Mouse (Mus musculus): Measurements from ENCODE around the gene Pip5kl1. TPM values are rescaled to one million over a fixed set of nuclear protein-coding genes. Genes with fewer than 3 reads are reported as not detected.

Pip5kl1 gene
- polyA plus RNA-seq, 1 experiment from 2014 or later, result 1.8 TPM

DNA sequence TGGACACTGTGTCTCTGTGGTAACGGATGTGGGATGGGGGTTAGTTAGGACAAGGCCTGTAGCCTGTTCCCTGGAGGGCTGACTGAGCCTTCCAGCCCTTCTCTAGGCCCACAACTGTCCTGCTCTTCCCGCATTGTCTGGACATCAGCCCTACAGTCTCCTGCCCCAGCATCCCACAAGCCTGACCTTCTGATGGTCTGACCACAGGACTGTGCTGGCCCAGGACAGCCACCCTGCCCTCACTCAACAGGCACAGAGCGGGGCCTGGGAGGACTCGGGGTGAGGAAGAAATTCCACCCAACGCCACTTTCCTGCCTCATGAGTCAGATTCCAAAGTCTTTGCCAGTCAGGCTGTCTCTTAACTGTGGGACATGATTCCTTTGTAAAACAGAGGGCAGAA, 23.1 kb downstream of the Pip5kl1 start:
- WGBS, result 90% methylated on average over 5 of the region's 5 CpGs
- H3K27ac ChIP-seq, result no peak overlapping the region

GRCm38 (mm10) chr2:32598506-32598905, 23.9 kb downstream of the Pip5kl1 start:
- H3K36me3 ChIP-seq (replicated peaks), result peaks cover 19% of the 10 kb centered on the region
- no peak overlapping the region for H3K4me3 ChIP-seq
- WGBS, result 88% methylated on average over 8 of the region's 8 CpGs
- DNase-seq (ENCODE audit: extremely low spot score, low spot score), result no peak
- no peak overlapping the region for H3K27ac ChIP-seq
- no peaks in the 10 kb centered on the region for H3K9me3 ChIP-seq
- no peaks in the 10 kb centered on the region for H3K27me3 ChIP-seq (ENCODE audit: poor library complexity, severe bottlenecking)
- H3K4me1 ChIP-seq, result peaks cover 16% of the 10 kb centered on the region

More for the DNA sequence above, 23.1 kb downstream of the Pip5kl1 start:
- Histone ChIP-seq H3K36me3 (replicated peaks) (peaks cover 19% of the 10 kb centered on the region), H3K4me3 (no peak overlapping the region), H3K9me3 (no peaks in the 10 kb centered on the region), H3K27me3 (ENCODE audit: poor library complexity, severe bottlenecking) (no peaks in the 10 kb centered on the region), H3K4me1 (peaks cover 16% of the 10 kb centered on the region)
- no peak for DNase-seq (ENCODE audit: extremely low spot score, low spot score)

- no peaks in the 10 kb centered on the region for H3K9me3 ChIP-seq
- H3K36me3 ChIP-seq (replicated peaks), result peaks cover 17% of the 10 kb centered on the region
- WGBS, result 97% methylated on average over 3 of the region's 3 CpGs
- no peaks in the 10 kb centered on the region for H3K27me3 ChIP-seq (ENCODE audit: poor library complexity, severe bottlenecking)
- H3K4me3 ChIP-seq, result no peak within 1 kb of the TSS
- peaks cover 16% of the 10 kb centered on the region for H3K4me1 ChIP-seq
- DNase-seq (ENCODE audit: extremely low spot score, low spot score), result no peak
- no peak within 1 kb of the TSS for H3K27ac ChIP-seq
These were observed 24.8 kb downstream of the Pip5kl1 start, which contains the start of gene St6galnac6 for GRCm38 (mm10) chr2:32599409-32599808. St6galnac6 (plus strand) TSS chr2:32599709.

- 41% methylated on average over 8 of the region's 8 CpGs for WGBS
- Histone ChIP-seq H3K4me1 (peaks cover 18% of the 10 kb centered on the region), H3K9me3 (no peaks in the 10 kb centered on the region), H3K27me3 (ENCODE audit: poor library complexity, severe bottlenecking) (no peaks in the 10 kb centered on the region), H3K27ac (peak overlapping the region; percentile 58; the same call in 1 of the 2 replicates), H3K4me3 (no peak overlapping the region), H3K36me3 (replicated peaks) (peaks cover 11% of the 10 kb centered on the region)
- no peak for DNase-seq (ENCODE audit: extremely low spot score, low spot score)
These were observed 26.9 kb downstream of the Pip5kl1 start for GRCm38 (mm10) chr2:32601417-32602065.

DNA sequence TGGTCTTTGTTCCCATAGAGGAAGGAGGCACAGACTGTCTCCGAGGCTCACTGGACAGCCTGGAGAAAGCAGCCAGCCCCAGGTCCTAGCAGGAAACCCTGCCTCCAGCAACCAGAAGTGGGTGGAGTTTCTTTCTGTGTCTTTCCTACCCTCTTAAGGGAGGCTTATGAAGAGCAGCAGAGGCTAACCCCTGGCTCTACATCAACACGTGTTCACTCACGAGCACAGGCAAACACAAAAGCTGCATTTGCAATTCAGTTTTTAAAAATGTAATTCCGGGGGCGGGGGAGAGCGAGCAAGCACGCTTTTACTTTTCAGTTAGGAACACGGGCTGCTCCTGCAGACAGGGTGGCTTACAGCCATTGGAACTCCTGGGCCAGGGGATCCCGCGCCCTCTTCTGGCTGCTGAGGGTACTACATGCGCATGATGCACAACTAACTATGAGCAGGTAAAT, 28.0 kb downstream of the Pip5kl1 start:
- Histone ChIP-seq H3K4me3 (peak overlapping the region; percentile 49), H3K4me1 (peaks cover 29% of the 10 kb centered on the region), H3K27me3 (ENCODE audit: poor library complexity, severe bottlenecking) (peaks cover 5% of the 10 kb centered on the region), H3K27ac (peak overlapping the region; percentile 76), H3K36me3 (replicated peaks) (peaks cover 2% of the 10 kb centered on the region), H3K9me3 (no peaks in the 10 kb centered on the region)
- WGBS, result under 1% methylated on average over 11 of the region's 11 CpGs
- peak; percentile 91 for DNase-seq (ENCODE audit: extremely low spot score, low spot score)

- H3K4me3 ChIP-seq, result no peak overlapping the region
- 52% methylated on average over 10 of the region's 10 CpGs for WGBS
- H3K9me3 ChIP-seq, result no peaks in the 10 kb centered on the region
- H3K36me3 ChIP-seq (replicated peaks), result no peaks in the 10 kb centered on the region
- no peak for DNase-seq (ENCODE audit: extremely low spot score, low spot score)
- H3K27me3 ChIP-seq (ENCODE audit: poor library complexity, severe bottlenecking), result peaks cover 21% of the 10 kb centered on the region
- no peak overlapping the region for H3K27ac ChIP-seq
- peaks cover 47% of the 10 kb centered on the region for H3K4me1 ChIP-seq
These were observed 30.0 kb downstream of the Pip5kl1 start for GRCm38 (mm10) chr2:32604631-32605030.

DNA sequence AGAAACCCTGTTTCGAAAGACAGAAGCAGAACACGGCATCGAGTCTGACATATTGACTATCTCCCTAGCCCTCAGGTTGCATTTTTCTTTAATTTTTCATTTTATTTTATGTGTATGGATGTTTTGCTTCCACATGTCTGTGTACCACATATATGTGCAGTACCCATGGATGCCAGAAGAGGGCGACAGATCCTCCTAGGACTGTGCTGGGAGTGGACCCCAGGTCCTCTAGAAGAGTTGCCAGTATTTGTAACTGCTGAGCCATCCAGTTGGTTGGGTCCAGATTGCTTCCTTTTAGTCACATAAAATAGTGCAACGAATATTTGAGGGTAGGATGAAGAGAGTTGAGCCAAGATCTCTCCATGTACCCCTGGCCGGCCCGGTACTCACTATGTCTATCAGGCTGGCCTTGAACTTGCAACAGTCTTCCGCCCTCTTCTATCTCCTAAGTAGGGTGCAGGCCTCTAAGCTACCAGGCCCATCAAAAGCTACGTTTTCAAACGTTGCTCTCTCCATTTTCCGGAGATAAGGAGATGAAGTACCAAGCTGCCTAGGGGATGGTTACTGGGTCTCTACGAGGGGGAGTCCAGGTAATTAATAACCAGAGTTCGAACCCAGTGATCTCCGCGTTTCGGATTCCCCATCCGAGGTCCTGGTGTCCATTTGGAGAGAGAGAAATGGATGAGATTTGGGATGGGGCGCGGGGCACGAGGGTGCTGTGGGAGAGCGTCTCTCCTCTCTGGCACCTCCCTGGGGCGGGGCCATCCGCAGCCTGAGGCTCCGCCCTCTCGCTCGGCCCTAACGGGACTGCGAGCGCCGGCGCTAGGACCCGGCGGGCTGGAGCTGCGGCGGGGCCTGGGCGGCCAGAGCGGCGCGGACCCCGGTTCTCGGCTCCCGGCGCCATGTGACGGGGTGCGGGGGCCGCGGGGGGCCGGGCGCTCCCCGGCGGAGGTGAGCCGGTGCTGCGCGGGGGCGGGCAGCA, 31.9 kb downstream of the Pip5kl1 start:
- peak overlapping the region; percentile 76 for H3K4me3 ChIP-seq
- H3K27ac ChIP-seq, result peak overlapping the region; percentile 89
- WGBS, result 11% methylated on average over 54 of the region's 55 CpGs
- peaks cover 61% of the 10 kb centered on the region for H3K4me1 ChIP-seq
- peak; percentile 77 for DNase-seq (ENCODE audit: extremely low spot score, low spot score)
- no peaks in the 10 kb centered on the region for H3K36me3 ChIP-seq (replicated peaks)
- H3K27me3 ChIP-seq (ENCODE audit: poor library complexity, severe bottlenecking), result peaks cover 21% of the 10 kb centered on the region
- H3K9me3 ChIP-seq, result no peaks in the 10 kb centered on the region

DNA sequence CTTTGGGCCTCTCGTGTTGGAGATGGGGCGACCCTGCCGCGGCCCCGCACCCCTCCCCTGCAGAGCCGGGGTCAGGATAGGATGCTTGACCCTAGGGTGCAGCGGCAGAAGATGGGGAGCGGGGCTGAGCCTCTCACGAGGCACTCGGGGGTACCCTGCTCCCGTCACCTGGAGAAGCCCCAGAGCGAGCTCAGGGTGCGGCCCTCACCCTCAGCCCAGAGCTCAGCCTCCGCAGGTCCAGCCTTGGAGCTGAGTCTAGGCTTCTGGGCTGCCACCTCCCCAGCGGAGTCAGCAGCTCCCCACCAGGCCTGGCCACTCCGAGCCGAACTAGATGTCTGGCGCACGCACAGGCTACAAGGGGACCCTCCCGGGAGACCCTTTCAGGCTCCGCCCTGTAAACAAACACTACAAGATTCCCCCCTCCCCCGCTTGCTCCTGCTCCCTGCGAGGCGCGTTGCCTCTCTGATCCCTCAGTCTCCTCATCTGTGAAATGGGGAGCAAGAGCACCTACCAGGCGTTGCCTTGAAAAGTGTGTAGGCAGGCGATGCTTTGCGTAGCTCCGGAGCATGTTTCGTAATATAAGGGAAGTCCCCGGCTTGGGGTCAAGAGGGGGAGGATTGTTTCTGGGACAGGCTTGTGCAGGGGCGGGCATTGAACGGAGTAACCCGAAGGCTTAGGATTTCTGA, 32.8 kb downstream of the Pip5kl1 start:
- peaks cover 21% of the 10 kb centered on the region for H3K27me3 ChIP-seq (ENCODE audit: poor library complexity, severe bottlenecking)
- no peaks in the 10 kb centered on the region for H3K9me3 ChIP-seq
- peaks cover 60% of the 10 kb centered on the region for H3K4me1 ChIP-seq
- 7% methylated on average over 33 of the region's 34 CpGs for WGBS
- peaks cover 5% of the 10 kb centered on the region; the same call in 1 of the 2 replicates for H3K36me3 ChIP-seq (replicated peaks)
- H3K4me3 ChIP-seq, result peak overlapping the region; percentile 76
- peak; percentile 59 for DNase-seq (ENCODE audit: extremely low spot score, low spot score)
- peak overlapping the region; percentile 89 for H3K27ac ChIP-seq

DNA sequence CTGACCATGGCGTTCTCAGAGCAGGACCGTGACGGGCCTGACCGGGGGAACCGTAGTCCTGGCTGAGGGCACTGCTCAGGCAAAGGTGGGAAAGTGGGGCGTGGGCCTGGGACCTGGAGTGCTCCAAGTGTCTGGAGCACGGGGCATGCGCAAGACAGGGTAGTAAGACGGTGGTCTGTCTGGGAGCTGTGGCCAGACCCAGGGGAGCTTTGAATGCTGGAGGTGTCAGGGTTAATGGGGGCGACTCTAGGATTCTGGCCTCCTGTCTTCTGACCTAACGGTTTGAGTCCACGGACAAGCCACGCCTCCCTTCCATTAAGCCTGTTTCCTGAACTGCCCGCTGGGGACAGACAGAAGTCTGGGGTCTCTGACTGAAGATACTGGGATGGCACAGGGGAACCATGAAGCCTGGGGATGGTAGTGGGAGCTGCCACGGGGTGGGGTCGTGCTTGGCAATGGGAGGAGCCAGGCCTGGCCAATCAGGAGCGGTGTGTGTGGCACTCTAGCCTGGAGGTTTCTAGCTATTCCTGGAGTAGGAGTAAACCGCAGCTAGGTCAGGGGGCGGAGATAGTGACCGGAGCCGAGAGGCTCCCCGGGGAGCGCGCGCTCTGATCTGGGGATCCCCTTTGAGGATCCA, 33.7 kb downstream of the Pip5kl1 start:
- DNase-seq (ENCODE audit: extremely low spot score, low spot score), result peak; percentile 68
- peaks cover 21% of the 10 kb centered on the region for H3K27me3 ChIP-seq (ENCODE audit: poor library complexity, severe bottlenecking)
- peaks cover 57% of the 10 kb centered on the region for H3K4me1 ChIP-seq
- peaks cover 13% of the 10 kb centered on the region for H3K36me3 ChIP-seq (replicated peaks)
- H3K27ac ChIP-seq, result peak overlapping the region; percentile 57
- peak overlapping the region; percentile 76 for H3K4me3 ChIP-seq
- H3K9me3 ChIP-seq, result no peaks in the 10 kb centered on the region
- 9% methylated on average over 25 of the region's 25 CpGs for WGBS

DNA sequence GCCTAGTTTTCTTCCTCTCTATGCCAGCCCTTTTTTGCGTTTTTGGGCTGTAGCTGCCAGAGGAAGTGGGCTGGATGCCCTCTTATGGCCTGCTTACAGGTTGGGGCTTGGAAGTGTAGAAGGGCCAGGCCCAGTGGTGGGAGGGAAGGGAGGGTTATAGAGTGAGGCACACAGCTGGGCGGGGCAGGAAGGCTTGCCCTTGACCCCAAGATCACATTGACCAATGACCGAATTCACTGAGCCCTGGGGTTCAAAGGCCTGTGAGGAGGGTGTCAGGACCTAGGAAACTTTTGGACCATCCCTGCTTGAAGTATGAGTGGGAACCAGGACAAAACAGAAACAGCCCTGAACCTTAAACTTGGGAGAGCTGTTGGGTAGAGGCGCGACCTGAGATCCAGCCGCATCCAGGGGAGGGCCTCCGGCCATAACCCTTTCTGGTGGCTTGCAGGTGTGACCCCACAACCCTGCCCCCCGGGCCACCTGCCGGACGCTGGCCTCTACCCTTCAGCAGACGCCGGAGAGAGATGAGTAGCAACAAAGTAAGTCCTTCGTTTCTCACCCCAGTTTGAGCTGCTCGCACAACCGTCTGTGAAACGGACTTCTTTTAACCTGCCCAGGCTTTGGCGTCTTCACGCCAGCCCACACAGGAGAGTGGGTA, 34.3 kb downstream of the Pip5kl1 start:
- 39% methylated on average over 18 of the region's 18 CpGs for WGBS
- Histone ChIP-seq H3K4me3 (peak overlapping the region; percentile 76), H3K9me3 (no peaks in the 10 kb centered on the region), H3K4me1 (peaks cover 57% of the 10 kb centered on the region), H3K27me3 (ENCODE audit: poor library complexity, severe bottlenecking) (peaks cover 21% of the 10 kb centered on the region), H3K36me3 (replicated peaks) (peaks cover 18% of the 10 kb centered on the region), H3K27ac (peak overlapping the region; percentile 57; the same call in 1 of the 2 replicates)
- no peak for DNase-seq (ENCODE audit: extremely low spot score, low spot score)

- no peak for DNase-seq (ENCODE audit: extremely low spot score, low spot score)
- H3K9me3 ChIP-seq, result no peaks in the 10 kb centered on the region
- peaks cover 57% of the 10 kb centered on the region for H3K4me1 ChIP-seq
- peaks cover 21% of the 10 kb centered on the region for H3K27me3 ChIP-seq (ENCODE audit: poor library complexity, severe bottlenecking)
- peak overlapping the region; percentile 45 for H3K4me3 ChIP-seq
- 0 out of 2 replicates have a peak overlapping the region, but pooled peaks have one; percentile 15 for H3K27ac ChIP-seq
- H3K36me3 ChIP-seq (replicated peaks), result peaks cover 32% of the 10 kb centered on the region
- 20% methylated on average over 23 of the region's 23 CpGs for WGBS
These were observed 36.1 kb downstream of the Pip5kl1 start for GRCm38 (mm10) chr2:32610610-32611229.
